Mouse (Mus musculus) left cerebral cortex, postnatal 36 days (tissue): ENCODE data around the gene Epop. TPM values are rescaled to one million over a fixed set of nuclear protein-coding genes. Genes with fewer than 3 reads are reported as not detected.
A peak's percentile ranks its signal among the peaks of the same experiment; 100 is the strongest.

ENCODE experiments used
- DNase-seq, 2 experiments: peaks; one replicate each; pipeline ENCODE4 v3.0.0; 2021 to 2022; ENCODE audit warnings: low spot score in 2 of 2, mixed read lengths in 1 of 2
- intact Hi-C: fragments of 180-260 bp; cut with DNase I; formaldehyde crosslinking; loops from one replicate; pipeline ENCODE4 v1.15.1; 2025
- microRNA-seq: library from miRNA; unstranded; fragments of <30 nt; microRNA quantifications from one replicate; pipeline ENCODE4 v1.2.0, GENCODE M21; 2022
- total RNA-seq, 2 experiments: library from RNA; stranded (reverse); gene quantifications; 2 replicates each; pipeline ENCODE4 v1.2.3; 2021

Gene Epop
- total RNA-seq, 2 experiments from 2014 or later = 90.9 to 102 TPM

DNA sequence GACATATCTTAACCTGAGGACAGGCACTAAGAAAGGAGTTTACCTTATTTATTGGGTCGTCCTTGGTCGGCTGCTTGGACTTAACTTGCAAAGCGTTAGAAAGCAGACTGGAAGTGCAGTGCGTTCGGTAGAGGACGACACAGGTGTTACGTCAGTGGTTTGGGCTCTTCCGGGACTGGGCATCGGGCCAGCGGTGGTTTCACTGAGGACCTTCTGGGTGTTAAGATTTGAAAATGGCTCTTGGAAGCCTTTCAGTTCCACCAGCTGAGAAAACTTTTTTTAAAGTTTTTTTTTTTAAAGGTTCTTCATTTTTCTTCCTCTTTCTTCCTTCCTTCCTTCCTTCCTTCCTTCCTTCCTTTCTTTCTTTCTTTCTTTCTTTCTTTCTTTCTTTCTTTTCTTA lies 25.6 kb downstream of the Epop start:
- no peak for DNase-seq
- intact Hi-C loops = no loop called here

- intact Hi-C loops = no loop called here
- no peak for DNase-seq
These were observed 27.3 kb downstream of the Epop start for GRCm38 (mm10) chr11:97602223-97602622.

DNA sequence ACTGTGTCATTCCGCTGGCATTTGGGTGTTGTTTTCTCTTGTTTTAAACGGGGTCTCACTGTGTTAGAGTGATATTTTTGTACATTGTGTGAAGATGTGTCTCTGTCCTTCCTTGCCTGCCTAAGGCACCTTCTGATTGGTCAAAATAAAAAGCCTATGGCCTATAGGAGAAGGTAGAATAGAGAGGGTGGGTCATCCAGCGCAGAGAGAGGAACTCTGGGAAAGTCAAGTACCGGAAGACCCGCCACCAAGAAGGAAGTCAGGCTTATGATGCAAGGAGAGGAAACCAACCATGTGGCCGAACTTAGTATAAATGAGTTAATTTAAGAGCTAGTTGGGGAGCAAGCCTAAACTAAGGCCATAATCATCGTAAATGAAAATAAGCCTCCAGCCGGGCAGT lies 30.4 kb downstream of the Epop start:
- no peak for DNase-seq
- intact Hi-C loops = no loop called here

GRCm38 (mm10) chr11:97597945-97598691 lies 31.4 kb downstream of the Epop start:
- no peak for DNase-seq
- intact Hi-C loops = no loop called here

GRCm38 (mm10) chr11:97594136-97594535 lies 35.4 kb downstream of the Epop start:
- intact Hi-C loops = no loop called here
- no peak for DNase-seq

GRCm38 (mm10) chr11:97591910-97592309 lies 37.6 kb downstream of the Epop start:
- intact Hi-C loops = loop anchor here (2.0 kb wide), 1 partner anchor 17 kb away; no protein-coding TSS in a partner anchor
- DNase-seq = no peak

- DNase-seq = peak; percentile 64 to 76
- intact Hi-C loops = loop anchor here (2.0 kb wide), 1 partner anchor 16 kb away; no protein-coding TSS in a partner anchor
These were observed 39.1 kb downstream of the Epop start for GRCm38 (mm10) chr11:97590227-97590960.

- intact Hi-C loops = no loop called here
- peak; percentile 41 to 69 for DNase-seq
These were observed 40.3 kb downstream of the Epop start for GRCm38 (mm10) chr11:97589216-97589615.

GRCm38 (mm10) chr11:97585932-97586331 lies 43.6 kb downstream of the Epop start:
- intact Hi-C loops = no loop called here
- no peak for DNase-seq

DNA sequence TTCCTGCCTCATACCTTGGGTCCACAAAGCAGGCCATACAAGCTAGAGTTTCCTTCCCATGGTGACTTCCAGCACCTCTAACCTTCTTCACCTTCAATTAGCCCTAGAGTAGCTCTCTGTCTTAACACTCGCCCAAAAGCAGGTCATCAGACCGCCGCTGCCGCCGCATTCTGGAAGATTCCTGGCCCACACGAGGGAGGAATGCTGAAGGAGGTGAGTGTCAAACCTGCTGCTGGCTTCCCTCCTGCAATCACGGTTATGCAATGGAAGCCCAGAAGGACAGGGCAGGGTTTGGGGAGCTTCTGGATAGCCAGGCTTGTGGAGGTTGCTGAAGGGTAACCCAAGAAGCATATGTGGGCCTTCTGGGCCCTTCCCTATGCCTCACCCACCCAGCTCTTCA lies 45.0 kb downstream of the Epop start:
- peak in 1 of 2 experiments; percentile 2 for DNase-seq
- intact Hi-C loops = no loop called here

DNA sequence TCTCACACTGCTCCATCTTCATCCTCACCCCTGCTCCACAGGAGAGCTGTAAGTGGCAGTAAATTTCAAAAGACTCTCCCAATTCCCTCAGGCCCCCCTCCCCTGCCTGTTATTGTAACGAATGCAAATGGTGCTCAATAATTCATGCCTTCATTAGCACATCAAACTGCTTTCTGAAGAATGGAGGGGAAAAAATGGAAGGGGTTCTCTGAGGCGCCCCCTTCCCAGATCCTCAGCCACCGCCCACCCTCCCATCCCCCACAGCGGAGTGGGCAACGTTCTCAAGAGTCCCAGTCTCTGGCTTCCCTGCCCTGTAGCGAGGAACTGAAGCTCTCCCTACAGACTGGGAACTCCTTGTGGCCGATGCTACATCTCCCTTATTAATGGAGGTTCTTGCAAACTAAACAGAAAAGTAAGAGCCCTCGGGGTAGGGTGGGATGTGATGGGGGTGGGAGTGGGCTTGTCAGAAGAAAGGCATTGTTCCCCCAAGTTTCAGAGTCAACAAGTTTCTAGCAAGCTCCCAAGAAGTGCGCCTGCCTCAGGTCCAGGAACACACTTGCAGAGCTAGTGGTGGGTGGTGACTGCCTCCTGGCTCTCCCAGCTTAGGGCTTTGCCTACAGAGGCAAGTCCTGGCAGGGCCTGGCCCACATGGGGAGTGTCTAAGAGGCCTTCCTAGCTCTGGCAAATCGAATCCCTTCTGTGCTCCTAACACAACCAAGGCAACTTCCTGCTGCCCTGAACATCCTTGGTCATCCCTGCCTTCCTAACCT lies 50.2 kb downstream of the Epop start:
- intact Hi-C loops = no loop called here
- no peak for DNase-seq

GRCm38 (mm10) chr11:97578286-97578685 lies 51.2 kb downstream of the Epop start:
- peak in 1 of 2 experiments; percentile 8 for DNase-seq
- intact Hi-C loops = no loop called here

Small RNA genes lying within 50 kb of the gene (microRNA-seq; reads per million reads assigned to microRNA genes)
- gene Gm24158 (not detected), gene Mir6927 (not detected)

Other genes with a start within 250 kb of the Epop start
- gene Arhgap23, start 214.2 kb downstream of the Epop start, total RNA-seq = 10 to 100 TPM; 68.0 to 74.4 TPM
- under 1 TPM; 0.22 to 0.48 TPM for gene 4933428G20Rik, start 129.4 kb downstream of the Epop start, total RNA-seq
- gene Srcin1, start 53.5 kb downstream of the Epop start, total RNA-seq = 100 to 1,000 TPM; 326 to 349 TPM
- gene Mllt6, start 33.7 kb upstream of the Epop start, total RNA-seq = 100 to 1,000 TPM; 129 to 134 TPM
- gene Cisd3, start 56.1 kb upstream of the Epop start, total RNA-seq = 10 to 100 TPM; 56.0 to 59.3 TPM
- 10 to 100 TPM; 27.5 to 35.7 TPM for gene Pcgf2, start 70.8 kb upstream of the Epop start, total RNA-seq
- gene Psmb3, start 73.7 kb upstream of the Epop start, total RNA-seq = 100 to 1,000 TPM; 116 to 125 TPM
- 100 to 1,000 TPM; 113 to 114 TPM for gene Pip4k2b, start 115.0 kb upstream of the Epop start, total RNA-seq
- gene Cwc25, start 136.9 kb upstream of the Epop start, total RNA-seq = 10 to 100 TPM; 20.2 to 20.7 TPM
- 1 to 10 TPM in 1 of 2 experiments, not detected in 1; 1.1 TPM for gene 1700001P01Rik, start 146.2 kb upstream of the Epop start, total RNA-seq
- gene Rpl23, start 152.7 kb upstream of the Epop start, total RNA-seq = 100 to 1,000 TPM; 330 to 339 TPM
- gene Lasp1, start 169.3 kb upstream of the Epop start, total RNA-seq = 100 to 1,000 TPM; 175 to 183 TPM
- gene B230217C12Rik, start 211.1 kb upstream of the Epop start, total RNA-seq = 10 to 100 TPM; 79.9 to 81.0 TPM